Mouse (Mus musculus): Measurements from ENCODE around the gene Smurf1. TPM values are rescaled to one million over a fixed set of nuclear protein-coding genes. Genes with fewer than 3 reads are reported as not detected.

Gene Smurf1
- polyA plus RNA-seq, 1 experiment from 2014 or later, result 16.6 TPM

DNA sequence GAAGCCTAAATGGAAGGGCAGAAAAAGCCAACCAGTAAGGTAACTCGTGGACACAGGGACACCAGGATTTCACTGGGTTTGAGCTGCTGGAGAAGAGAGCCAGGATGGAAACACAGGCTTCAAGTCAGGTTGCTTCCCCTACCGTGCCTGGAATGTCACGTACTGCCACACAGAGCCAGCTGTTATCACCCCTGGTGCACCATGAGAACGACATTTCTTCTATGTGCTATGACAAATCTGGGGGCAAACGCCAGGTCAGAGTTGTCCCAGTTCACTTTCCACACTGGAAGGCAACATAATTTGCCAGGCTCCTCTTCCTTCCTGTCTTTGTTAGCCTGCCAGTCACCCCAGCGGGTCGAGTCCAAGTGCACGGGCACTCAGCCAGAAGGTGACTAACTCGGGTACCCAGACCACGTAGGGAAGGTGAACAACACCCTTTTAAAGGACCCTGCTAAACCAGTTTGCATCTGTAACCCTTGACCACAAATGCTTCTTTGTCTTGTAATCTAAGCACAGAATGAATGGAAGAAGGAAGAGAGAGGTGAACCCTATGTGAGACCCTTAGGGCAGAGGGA, 13.0 kb upstream of the Smurf1 start:
- 18% methylated on average over 10 of the region's 10 CpGs for WGBS (ENCODE audit: missing documents)
- no peaks in the 10 kb centered on the region for H3K79me2 ChIP-seq (ENCODE audit: inconsistent target)
- no peaks in the 10 kb centered on the region for H3K36me3 ChIP-seq (ENCODE audit: inconsistent target)
- H3K27ac ChIP-seq, result no peak overlapping the region
- no peak overlapping the region for H3K4me3 ChIP-seq (ENCODE audit: inconsistent target)

DNA sequence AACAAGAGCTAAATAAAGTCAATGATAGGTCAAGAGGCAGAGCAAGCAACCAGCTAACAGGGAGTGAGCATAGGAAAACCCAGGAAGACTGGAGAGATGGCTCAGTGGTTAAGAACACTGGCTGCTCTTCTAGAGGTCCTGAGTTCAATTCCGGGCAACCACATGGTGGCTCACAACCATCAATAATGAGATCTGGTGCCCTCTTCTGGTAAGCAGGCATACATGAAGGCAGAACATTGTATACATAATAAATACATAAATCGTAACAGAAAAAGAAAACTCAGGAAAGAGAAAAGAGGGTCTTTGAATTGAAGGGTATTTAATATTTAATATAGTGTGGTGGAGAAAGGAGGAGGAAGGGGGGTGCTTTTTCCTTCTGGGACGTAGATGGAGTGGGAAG, 5.6 kb upstream of the Smurf1 start:
- Histone ChIP-seq H3K27ac (no peak overlapping the region), H3K79me2 (ENCODE audit: inconsistent target) (no peaks in the 10 kb centered on the region), H3K36me3 (ENCODE audit: inconsistent target) (no peaks in the 10 kb centered on the region), H3K4me3 (ENCODE audit: inconsistent target) (no peak overlapping the region)
- 97% methylated on average over 3 of the region's 3 CpGs for WGBS (ENCODE audit: missing documents)

DNA sequence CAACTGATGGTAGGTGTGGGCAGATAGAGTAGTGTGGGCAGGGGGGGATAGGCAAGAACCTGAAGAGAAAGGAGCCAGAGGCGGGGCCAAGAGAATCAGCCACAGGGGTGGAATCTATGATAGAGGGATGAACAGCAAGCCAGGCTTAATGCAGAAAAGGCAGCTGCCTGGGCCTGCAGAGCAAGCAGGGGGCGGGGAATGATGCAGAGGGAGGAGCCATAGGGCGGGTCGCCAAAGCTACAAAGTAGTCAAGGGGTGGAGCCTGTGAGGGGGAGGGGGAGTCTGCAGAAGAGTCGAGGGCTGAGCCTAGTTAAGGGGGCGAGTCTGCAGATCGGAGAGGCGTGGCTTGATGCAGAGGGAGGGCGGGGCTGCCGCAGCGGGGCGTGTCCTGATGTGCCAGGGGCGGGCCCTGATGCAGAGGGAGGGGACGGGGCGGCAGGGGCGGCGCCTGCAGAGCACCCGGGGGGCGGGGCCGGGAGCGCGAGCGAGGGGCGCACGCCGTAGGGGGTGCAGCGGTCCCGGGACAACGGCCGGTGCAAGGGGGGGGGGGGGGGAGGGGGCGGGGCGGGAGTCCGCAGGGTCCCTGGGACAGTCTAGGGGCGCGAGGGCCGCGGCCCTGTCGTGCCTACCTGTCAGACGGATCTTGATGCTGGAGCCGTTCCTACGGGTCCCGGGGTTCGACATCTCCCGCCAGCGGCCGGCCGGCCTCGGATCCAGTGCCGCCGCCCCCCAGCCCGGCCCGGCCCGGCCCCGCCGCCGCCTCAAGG, 592 bp downstream of the Smurf1 start:
- WGBS (ENCODE audit: missing documents), result 8% methylated on average over 17 of the region's 56 CpGs
- H3K79me2 ChIP-seq (ENCODE audit: inconsistent target), result peaks cover 32% of the 10 kb centered on the region
- no peak overlapping the region for H3K4me3 ChIP-seq (ENCODE audit: inconsistent target)
- H3K27ac ChIP-seq, result no peak overlapping the region
- no peaks in the 10 kb centered on the region for H3K36me3 ChIP-seq (ENCODE audit: inconsistent target)

DNA sequence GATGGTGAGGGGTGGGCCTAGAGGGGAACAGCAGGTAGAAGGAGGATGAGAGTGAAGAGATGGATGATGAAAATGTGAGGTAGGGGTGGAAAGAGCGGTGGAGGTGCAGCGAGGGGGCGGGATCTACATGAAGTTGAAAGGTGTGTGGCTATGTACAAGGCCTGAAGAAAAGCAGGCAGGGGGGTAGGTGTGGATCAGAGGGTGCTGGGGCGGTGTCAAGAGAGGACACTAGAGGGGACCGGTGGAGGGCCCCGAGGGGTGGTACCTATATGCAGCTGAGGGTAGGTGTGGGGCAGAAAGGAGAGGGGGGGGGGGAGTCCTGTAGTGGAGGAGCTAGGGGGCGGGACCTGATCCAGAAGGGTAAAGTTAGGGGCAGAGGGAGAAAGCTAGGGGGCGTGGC, 1.2 kb downstream of the Smurf1 start:
- H3K36me3 ChIP-seq (ENCODE audit: inconsistent target), result no peaks in the 10 kb centered on the region
- H3K4me3 ChIP-seq (ENCODE audit: inconsistent target), result no peak overlapping the region
- H3K27ac ChIP-seq, result no peak overlapping the region
- 75% methylated on average over 7 of the region's 8 CpGs for WGBS (ENCODE audit: missing documents)
- H3K79me2 ChIP-seq (ENCODE audit: inconsistent target), result peaks cover 38% of the 10 kb centered on the region

DNA sequence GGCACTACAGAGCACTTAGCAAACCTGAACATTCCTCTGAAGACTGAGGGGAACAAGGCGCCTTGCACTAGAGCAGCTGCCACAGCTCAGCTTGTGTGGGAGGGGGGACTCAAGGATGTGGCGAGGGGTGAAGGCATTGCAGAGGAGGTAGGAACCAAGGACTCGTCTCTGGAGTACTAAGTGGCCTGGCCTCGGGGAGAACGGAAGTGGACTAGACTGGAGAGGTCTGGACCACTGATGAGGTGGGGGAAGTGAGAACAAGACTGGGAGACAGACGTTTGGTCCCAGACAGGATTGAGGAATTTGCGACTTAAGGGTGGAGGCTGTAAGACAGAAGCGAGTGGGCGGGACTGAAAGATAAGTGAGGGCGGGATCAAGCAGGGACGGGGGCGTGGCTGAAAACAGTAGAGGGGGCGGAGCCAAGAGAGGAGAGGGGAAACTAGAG, 1.8 kb downstream of the Smurf1 start:
- no peaks in the 10 kb centered on the region for H3K36me3 ChIP-seq (ENCODE audit: inconsistent target)
- WGBS (ENCODE audit: missing documents), result 12% methylated on average over 13 of the region's 13 CpGs
- no peak overlapping the region for H3K27ac ChIP-seq
- peaks cover 45% of the 10 kb centered on the region for H3K79me2 ChIP-seq (ENCODE audit: inconsistent target)
- no peak overlapping the region for H3K4me3 ChIP-seq (ENCODE audit: inconsistent target)

DNA sequence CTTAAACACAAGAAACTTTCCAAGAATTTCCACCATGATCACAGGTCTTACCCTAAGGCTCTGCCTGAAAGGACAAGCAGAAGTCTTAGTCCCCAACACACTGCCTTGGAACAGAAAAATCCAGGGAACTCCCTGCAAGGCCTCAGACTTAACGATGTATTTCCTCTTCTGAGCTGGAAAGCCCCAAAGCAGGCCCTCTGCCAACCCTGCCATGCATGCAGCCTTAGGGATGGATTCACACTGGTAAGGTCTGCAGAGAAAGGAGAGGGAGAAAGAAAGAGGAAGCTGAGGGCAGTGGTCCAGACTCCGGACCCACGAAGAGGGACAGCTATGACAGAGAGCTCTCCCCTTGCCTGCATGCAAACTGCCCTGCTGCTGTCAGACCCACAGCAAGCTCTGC, 2.2 kb downstream of the Smurf1 start:
- Histone ChIP-seq H3K27ac (no peak overlapping the region), H3K4me3 (ENCODE audit: inconsistent target) (no peak overlapping the region), H3K36me3 (ENCODE audit: inconsistent target) (no peaks in the 10 kb centered on the region), H3K79me2 (ENCODE audit: inconsistent target) (peaks cover 49% of the 10 kb centered on the region)
- WGBS (ENCODE audit: missing documents), result 28% methylated on average over 3 of the region's 3 CpGs

DNA sequence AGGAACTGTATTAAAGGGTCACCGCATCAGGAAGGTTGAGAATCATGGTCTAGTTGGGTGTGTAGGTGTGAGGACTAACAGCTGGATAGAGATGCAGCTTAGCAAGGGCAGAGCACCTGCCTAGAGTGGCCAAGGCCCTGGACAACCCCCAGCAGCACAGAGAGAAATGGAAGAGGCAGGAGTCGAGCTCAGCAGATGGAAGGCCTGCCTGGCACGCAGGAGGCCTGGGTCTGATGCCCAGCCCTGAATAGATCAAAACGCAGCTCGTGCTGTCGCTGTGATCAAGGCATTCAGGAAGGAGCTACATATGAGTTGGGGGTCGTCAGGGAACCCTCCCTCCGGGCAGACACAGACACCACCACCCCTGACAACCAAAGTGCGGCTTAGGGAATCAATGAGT, 7.4 kb downstream of the Smurf1 start:
- WGBS (ENCODE audit: missing documents), result 92% methylated on average over 9 of the region's 9 CpGs
- Histone ChIP-seq H3K36me3 (ENCODE audit: inconsistent target) (no peaks in the 10 kb centered on the region), H3K27ac (no peak overlapping the region), H3K79me2 (ENCODE audit: inconsistent target) (peaks cover 100% of the 10 kb centered on the region), H3K4me3 (ENCODE audit: inconsistent target) (no peak overlapping the region)

DNA sequence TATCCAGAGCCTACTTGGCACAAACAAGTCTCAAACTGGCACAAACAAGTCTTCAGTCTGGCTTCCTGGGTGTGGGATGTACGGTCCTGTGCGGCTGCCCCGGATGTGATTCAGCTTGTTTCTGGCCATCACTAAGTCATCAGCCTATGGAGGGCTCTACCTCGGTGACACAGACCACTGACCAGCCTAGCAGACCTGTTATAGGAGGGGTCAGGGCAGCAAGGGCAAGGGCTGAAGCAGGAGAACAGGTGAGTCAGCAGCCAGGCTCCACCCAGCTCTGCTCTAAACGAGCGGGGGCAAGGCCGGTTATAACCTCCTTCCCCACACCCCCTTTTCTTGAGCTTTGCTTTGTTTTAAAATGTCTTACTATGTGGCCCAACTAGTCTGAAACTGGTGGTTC, 11.2 kb downstream of the Smurf1 start:
- H3K79me2 ChIP-seq (ENCODE audit: inconsistent target), result peaks cover 100% of the 10 kb centered on the region; the same call in 1 of the 2 replicates
- H3K27ac ChIP-seq, result no peak overlapping the region
- no peak overlapping the region for H3K4me3 ChIP-seq (ENCODE audit: inconsistent target)
- H3K36me3 ChIP-seq (ENCODE audit: inconsistent target), result no peaks in the 10 kb centered on the region
- WGBS (ENCODE audit: missing documents), result 93% methylated on average over 7 of the region's 7 CpGs

DNA sequence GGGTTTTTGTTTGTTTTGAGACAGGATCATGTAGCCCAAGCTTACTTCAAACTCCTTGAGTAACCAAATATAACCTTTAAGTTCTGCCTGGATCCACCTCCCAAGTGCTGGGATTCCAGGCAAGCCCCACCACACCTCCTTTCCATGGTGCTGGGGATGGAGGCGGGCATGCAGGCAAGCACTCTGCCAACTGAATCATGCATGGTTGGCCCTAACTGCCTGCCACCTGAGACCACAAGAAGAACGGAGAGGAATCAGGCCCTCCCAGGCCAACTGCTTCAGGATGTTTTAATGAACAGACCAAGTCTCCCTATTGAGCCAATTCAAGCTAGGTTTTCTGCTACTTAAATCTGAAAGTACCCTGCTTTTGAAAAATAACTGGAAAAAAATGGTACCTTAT, 13.1 kb downstream of the Smurf1 start:
- WGBS (ENCODE audit: missing documents), result 83% methylated on average over 2 of the region's 2 CpGs
- Histone ChIP-seq H3K36me3 (ENCODE audit: inconsistent target) (no peaks in the 10 kb centered on the region), H3K27ac (no peak overlapping the region), H3K79me2 (ENCODE audit: inconsistent target) (peaks cover 100% of the 10 kb centered on the region; the same call in 1 of the 2 replicates), H3K4me3 (ENCODE audit: inconsistent target) (no peak overlapping the region)

DNA sequence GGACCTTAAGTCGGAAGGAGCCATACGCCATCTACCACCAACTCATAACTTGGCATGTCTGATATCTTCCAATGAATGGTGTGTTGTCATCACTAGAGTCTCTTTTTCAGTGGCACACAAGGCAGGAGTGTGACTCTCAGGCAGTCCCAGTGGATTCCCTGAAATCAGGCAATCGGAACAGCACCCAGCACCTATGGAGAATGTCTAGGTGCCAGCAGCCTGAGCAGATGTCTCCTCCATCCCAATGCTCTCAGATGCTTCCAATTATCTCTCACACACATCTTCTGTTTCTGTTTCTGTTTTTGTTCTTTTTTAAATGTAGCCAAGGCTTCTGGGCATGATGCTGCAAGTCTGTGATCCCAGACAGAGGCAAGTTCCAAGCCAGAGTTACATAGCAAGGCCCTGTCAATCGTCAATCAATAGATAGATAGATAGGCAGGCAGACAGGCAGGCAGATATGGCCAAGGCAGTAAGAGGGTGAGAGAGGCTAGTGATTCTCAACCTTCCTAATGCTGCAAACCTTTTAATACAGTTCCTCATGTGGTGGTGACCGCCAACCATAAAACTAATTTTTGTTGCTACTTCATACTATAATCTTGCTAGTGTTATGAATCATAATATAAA, 15.1 kb downstream of the Smurf1 start:
- H3K4me3 ChIP-seq (ENCODE audit: inconsistent target), result no peak overlapping the region
- H3K36me3 ChIP-seq (ENCODE audit: inconsistent target), result no peaks in the 10 kb centered on the region
- 93% methylated on average over 4 of the region's 5 CpGs for WGBS (ENCODE audit: missing documents)

DNA sequence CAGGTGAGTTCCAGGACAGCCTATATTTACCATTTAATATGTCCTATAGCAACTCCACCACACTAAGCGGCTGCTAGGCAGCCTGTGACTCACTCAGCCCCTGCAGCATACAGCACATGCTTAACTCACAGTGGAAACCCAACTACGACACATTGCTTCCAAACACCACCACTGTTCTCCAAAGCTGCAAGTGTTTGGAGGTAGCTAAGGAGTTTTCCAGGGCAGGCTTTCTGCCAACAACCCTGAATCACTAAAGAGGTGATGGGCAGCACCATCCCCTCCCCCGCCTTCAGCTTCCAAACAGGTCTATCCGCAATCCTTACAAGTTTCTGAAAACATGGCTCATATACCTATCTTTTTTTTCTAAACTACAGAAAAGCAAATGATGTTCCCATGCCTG, 15.8 kb downstream of the Smurf1 start:
- 91% methylated on average over 4 of the region's 4 CpGs for WGBS (ENCODE audit: missing documents)
- Histone ChIP-seq H3K36me3 (ENCODE audit: inconsistent target) (no peaks in the 10 kb centered on the region), H3K4me3 (ENCODE audit: inconsistent target) (no peak overlapping the region), H3K27ac (no peak overlapping the region), H3K79me2 (ENCODE audit: inconsistent target) (peaks cover 99% of the 10 kb centered on the region; the same call in 1 of the 2 replicates)

More for the DNA sequence above, 15.1 kb downstream of the Smurf1 start:
- Histone ChIP-seq H3K27ac (no peak overlapping the region), H3K79me2 (ENCODE audit: inconsistent target) (peaks cover 99% of the 10 kb centered on the region; the same call in 1 of the 2 replicates)

DNA sequence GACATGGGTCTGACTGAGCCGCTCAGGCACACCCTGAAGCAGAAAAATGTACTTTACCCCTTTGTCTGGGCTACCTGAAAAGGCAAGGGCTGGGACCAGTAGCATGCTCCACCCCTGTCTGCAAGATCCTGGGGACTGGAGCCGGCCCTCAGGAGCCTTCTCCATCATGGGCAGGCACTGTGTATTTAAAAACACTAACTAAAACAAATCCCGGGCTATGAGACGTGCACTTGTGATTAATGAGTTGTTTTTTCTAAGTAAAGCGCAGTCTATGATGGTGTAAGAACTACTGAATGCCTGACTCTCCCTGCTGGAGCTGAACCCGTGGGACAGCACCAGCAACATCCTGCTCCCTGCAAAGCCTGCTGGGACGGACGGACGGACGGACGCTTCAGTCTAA, 17.2 kb downstream of the Smurf1 start:
- H3K36me3 ChIP-seq (ENCODE audit: inconsistent target), result no peaks in the 10 kb centered on the region
- H3K27ac ChIP-seq, result no peak overlapping the region
- WGBS (ENCODE audit: missing documents), result 89% methylated on average over 11 of the region's 11 CpGs
- H3K4me3 ChIP-seq (ENCODE audit: inconsistent target), result no peak overlapping the region
- H3K79me2 ChIP-seq (ENCODE audit: inconsistent target), result peaks cover 89% of the 10 kb centered on the region; the same call in 1 of the 2 replicates

DNA sequence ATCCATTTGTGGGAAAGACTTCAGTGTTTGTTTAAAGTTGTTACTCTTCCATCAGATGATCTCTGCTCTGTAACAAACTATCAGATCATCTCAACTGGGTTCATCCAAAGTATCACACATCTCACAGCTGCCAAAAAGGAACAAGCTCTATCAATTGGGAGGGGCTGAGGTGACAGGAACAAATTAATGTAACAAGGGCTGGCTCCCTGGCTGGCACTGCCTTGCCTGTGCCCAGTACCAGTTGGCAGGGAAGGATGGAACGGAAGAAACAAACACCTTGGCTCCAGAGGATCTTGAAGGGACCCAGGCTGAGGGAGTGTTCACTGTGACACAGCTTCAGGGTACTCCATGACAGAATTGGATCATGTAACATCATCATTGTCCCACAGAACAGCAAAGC, 17.6 kb downstream of the Smurf1 start:
- Histone ChIP-seq H3K4me3 (ENCODE audit: inconsistent target) (no peak overlapping the region), H3K36me3 (ENCODE audit: inconsistent target) (no peaks in the 10 kb centered on the region), H3K79me2 (ENCODE audit: inconsistent target) (peaks cover 86% of the 10 kb centered on the region; the same call in 1 of the 2 replicates), H3K27ac (no peak overlapping the region)
- WGBS (ENCODE audit: missing documents), result 100% methylated on average over 1 of the region's 1 CpGs

DNA sequence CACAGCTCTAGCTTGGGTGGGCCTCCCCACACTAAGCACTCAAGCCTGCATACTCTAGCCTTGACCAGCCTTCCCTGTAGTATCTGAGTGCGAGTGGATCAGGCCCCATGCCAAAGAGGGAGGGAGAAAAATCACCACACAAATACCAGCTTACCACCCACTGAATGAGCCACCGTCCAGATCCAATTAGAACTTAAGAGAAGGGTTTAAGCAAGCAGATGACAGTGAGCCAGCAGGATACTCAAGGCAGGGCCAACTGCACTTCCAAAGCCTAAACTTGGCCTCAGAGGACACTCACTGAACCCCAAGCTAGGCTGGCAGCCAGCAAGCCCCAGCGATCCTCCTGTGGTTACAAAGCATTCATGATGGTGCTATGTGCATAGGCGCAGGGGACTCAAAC, 19.6 kb downstream of the Smurf1 start:
- WGBS (ENCODE audit: missing documents), result 82% methylated on average over 3 of the region's 4 CpGs

DNA sequence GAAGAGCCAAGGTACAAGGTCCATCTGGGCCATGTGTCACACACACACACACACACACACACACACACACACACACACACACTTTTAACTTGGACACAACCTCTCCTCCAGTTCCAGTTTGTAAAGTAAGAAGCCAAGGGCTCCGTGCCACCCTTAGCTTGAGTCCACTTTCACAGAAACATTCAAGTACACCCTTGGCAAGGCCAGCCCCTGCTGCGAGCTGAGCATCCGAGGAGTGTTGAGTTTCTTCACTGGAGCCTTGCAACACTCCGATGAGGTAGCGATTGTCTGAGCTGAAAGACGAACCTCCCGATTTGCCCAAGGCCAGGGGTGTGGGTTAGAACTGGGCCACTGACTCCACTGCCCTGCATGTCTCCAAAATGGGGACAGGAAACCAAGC, 20.7 kb downstream of the Smurf1 start:
- peaks cover 85% of the 10 kb centered on the region; the same call in 1 of the 2 replicates for H3K79me2 ChIP-seq (ENCODE audit: inconsistent target)
- 93% methylated on average over 7 of the region's 7 CpGs for WGBS (ENCODE audit: missing documents)
- no peak overlapping the region for H3K27ac ChIP-seq
- H3K36me3 ChIP-seq (ENCODE audit: inconsistent target), result no peaks in the 10 kb centered on the region
- H3K4me3 ChIP-seq (ENCODE audit: inconsistent target), result no peak overlapping the region

More for the DNA sequence above, 19.6 kb downstream of the Smurf1 start:
- Histone ChIP-seq H3K4me3 (ENCODE audit: inconsistent target) (no peak overlapping the region), H3K36me3 (ENCODE audit: inconsistent target) (no peaks in the 10 kb centered on the region), H3K27ac (no peak overlapping the region), H3K79me2 (ENCODE audit: inconsistent target) (peaks cover 85% of the 10 kb centered on the region; the same call in 1 of the 2 replicates)
